Mouse (Mus musculus) heart, embryonic 13.5 days (tissue): ENCODE results near the gene Tbp. TPM values are rescaled to one million over a fixed set of nuclear protein-coding genes. Genes with fewer than 3 reads are reported as not detected.

Experiments used
- ATAC-seq: fragments of 200-750 bp; cut with Nextera tagmentation; 2 replicates; pipeline ENCODE4 v1.8.0; 2017; ENCODE audit warnings: moderate TSS enrichment; ENCODE audit not compliant: insufficient number of reproducible peaks, low FRiP score, low TSS enrichment; ENCODE audit errors: extremely low read depth
- H3K27ac ChIP-seq: fragments of 300-500 bp; sonication (generic); replicated peaks from 2 replicates; pipeline ENCODE4 v1.5.1; 2015; ENCODE audit warnings: moderate library complexity, mild to moderate bottlenecking, inconsistent platforms
- H3K27me3 ChIP-seq: fragments of 300-500 bp; sonication (generic); replicated peaks from 2 replicates; pipeline ENCODE4 v1.6.1; 2015; ENCODE audit warnings: mild to moderate bottlenecking, inconsistent platforms
- H3K36me3 ChIP-seq: fragments of 300-500 bp; sonication (generic); 2 replicates; pipeline ENCODE4 v1.6.1; 2015; ENCODE audit warnings: mild to moderate bottlenecking, inconsistent platforms
- H3K4me1 ChIP-seq: fragments of 300-500 bp; sonication (generic); 2 replicates; pipeline ENCODE4 v1.6.1; 2015; ENCODE audit warnings: inconsistent platforms
- H3K4me2 ChIP-seq: fragments of 300-500 bp; sonication (generic); 2 replicates; pipeline ENCODE4 v1.6.1; 2015; ENCODE audit warnings: inconsistent platforms, mild to moderate bottlenecking, moderate library complexity
- H3K4me3 ChIP-seq: fragments of 300-500 bp; sonication (generic); 2 replicates; pipeline ENCODE4 v1.5.1; 2015; ENCODE audit warnings: moderate library complexity, mild to moderate bottlenecking, inconsistent platforms
- H3K9ac ChIP-seq: fragments of 300-500 bp; sonication (generic); 2 replicates; pipeline ENCODE4 v1.6.1; 2015; ENCODE audit warnings: inconsistent platforms, mild to moderate bottlenecking, moderate library complexity
- H3K9me3 ChIP-seq: fragments of 300-500 bp; sonication (generic); 2 replicates; pipeline ENCODE4 v1.6.1; 2016; ENCODE audit warnings: inconsistent platforms
- WGBS: fragments of 180-500 bp; shearing (Covaris S2); methylation state at CpG from one replicate; pipeline ENCODE4 v1.1.7; 2015; ENCODE audit warnings: mixed read lengths; 5-methylcytosine and 5-hydroxymethylcytosine counted together
- polyA plus RNA-seq: library from polyadenylated mRNA; unstranded; fragments of >200 nt; fragmentation: Nextera tagmentation; extraction: Ambion mirVana; gene quantifications from 2 replicates; pipeline ENCODE4 v1.2.1, GENCODE M21; 2015

Gene Tbp
- polyA plus RNA-seq = 24.7 and 28.0 TPM in 2 replicates

DNA sequence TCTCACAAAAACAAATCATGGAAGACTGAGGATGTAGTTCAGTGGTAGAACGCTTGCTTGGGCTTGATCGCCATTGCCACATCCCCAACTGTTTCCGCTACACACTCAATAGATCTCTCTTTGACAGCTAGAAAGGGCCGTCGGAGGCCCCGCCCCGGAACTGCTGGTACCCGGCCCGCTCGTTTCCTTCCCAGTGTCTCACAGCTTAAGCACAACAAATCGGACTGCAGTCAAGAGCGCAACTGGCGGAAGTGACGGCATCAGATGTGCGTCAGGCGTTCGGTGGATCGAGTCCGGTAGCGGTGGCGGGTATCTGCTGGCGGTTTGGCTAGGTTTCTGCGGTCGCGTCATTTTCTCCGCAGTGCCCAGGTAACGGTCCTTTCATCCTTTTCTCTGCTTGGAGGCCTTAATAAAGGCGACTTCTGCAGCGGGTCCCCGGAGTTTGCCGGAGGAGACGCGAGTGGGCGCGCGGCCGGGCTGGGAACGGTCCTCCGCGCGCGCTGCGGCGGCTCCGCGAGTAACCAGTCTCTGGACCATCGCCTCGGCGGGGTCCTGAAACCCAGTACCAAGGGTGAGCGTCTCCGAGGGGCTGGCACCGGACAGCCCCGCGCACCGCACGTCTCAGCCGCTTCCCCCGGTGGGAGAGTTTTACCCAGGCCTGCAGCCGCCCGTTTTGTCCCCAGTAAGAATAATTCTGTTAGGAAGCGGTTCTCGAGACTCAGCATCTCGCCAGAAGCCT lies at the start of gene Tbp, which contains the start of gene Psmb1:
Tbp (plus strand) TSS at position 233 of the 739 bp plus-strand sequence.
Psmb1 (minus strand) TSS at position 96 of the 739 bp plus-strand sequence.
- Histone ChIP-seq H3K9me3 (no peaks in the 10 kb centered on the region), H3K36me3 (peaks cover 33% of the 10 kb centered on the region), H3K4me3 (peak within 1 kb of the TSS; percentile 86), H3K4me1 (peaks cover 40% of the 10 kb centered on the region), H3K27me3 (no peaks in the 10 kb centered on the region), H3K9ac (peak within 1 kb of the TSS; percentile 94), H3K27ac (peak within 1 kb of the TSS; percentile 94), H3K4me2 (peak within 1 kb of the TSS; percentile 75)
- WGBS = under 1% methylated on average over 63 of the region's 63 CpGs
- peak; percentile 88 for ATAC-seq

DNA sequence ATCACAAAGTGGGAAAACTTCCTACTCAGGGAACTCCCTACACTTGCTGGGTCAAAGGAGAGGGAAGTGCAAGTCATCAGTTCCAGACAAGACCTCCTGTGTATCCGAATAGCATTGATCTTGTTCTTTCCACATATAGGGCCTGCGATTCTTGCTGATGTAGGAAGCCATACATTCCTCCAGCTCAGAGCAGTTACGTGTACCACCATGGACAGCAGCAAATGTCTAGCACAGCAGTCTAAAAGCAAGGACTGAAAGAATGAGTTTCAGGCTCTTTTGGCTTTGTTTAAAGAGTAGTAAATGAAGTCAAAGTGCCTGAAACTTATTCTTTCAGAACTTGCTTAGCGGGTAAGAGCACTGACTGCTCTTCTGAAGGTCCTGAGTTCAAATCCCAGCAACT lies 44.5 kb upstream of the Tbp start:
- Histone ChIP-seq H3K4me2 (no peak overlapping the region), H3K4me3 (no peak overlapping the region), H3K36me3 (no peaks in the 10 kb centered on the region), H3K27ac (no peak overlapping the region), H3K27me3 (no peaks in the 10 kb centered on the region), H3K4me1 (peaks cover 5% of the 10 kb centered on the region; the same call in 1 of the 2 replicates), H3K9me3 (no peaks in the 10 kb centered on the region), H3K9ac (no peak overlapping the region)
- no peak for ATAC-seq
- 67% methylated on average over 4 of the region's 4 CpGs for WGBS

DNA sequence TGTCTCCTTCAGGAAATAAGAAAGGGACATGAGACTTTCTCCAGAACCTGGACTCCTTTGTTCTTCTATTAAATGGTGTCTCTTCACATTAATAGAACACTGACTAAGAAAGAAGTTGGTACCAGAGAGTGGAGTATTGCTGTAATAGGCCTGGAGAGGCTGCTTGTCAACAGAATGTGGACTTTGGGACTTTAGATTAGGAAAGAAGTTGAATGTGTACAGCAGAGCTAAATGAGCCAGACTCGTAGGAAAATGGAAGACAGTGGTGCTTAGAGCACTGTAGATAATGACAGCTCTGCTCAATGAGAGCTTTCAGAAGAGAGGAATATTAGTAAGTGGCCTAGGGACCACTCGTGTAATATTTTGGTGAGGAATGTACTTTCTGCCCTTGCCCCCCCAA lies 43.1 kb upstream of the Tbp start:
- Histone ChIP-seq H3K4me1 (peaks cover 8% of the 10 kb centered on the region), H3K27me3 (no peaks in the 10 kb centered on the region), H3K9ac (no peak overlapping the region), H3K27ac (no peak overlapping the region), H3K4me2 (no peak overlapping the region), H3K36me3 (no peaks in the 10 kb centered on the region), H3K9me3 (no peaks in the 10 kb centered on the region), H3K4me3 (no peak overlapping the region)
- 82% methylated on average over 2 of the region's 2 CpGs for WGBS
- no peak for ATAC-seq

DNA sequence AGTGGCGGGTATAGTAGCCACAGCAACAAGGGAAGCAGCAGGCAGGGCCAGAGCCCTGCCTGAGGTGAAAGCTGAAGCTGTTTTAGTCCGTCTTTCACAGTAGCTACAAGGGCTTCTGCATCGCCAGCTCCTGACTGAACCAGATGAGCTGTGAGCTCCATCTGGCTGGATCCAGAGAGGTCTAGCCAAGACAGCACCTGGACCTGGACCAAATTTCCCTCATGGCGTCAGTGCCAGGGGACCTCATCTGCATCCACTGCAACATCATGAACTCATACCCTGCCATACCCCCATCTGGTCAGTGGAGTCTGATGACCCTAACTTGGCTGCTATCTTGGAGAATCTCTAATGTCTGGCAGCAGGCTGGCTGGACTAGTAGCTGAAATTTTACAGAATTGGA lies 39.9 kb upstream of the Tbp start:
- Histone ChIP-seq H3K4me2 (no peak overlapping the region), H3K9me3 (no peaks in the 10 kb centered on the region), H3K36me3 (no peaks in the 10 kb centered on the region), H3K27me3 (no peaks in the 10 kb centered on the region), H3K4me3 (no peak overlapping the region), H3K4me1 (peaks cover 27% of the 10 kb centered on the region), H3K9ac (no peak overlapping the region), H3K27ac (no peak overlapping the region)
- WGBS = 87% methylated on average over 4 of the region's 4 CpGs
- ATAC-seq = no peak

- H3K4me3 ChIP-seq = no peak overlapping the region
- H3K9ac ChIP-seq = 0 out of 2 replicates have a peak overlapping the region, but pooled peaks have one; percentile 30
- H3K4me2 ChIP-seq = peak overlapping the region; percentile 41
- H3K36me3 ChIP-seq = peaks cover 4% of the 10 kb centered on the region
- peak overlapping the region; percentile 96 for H3K27ac ChIP-seq
- H3K9me3 ChIP-seq = no peaks in the 10 kb centered on the region
- WGBS = 55% methylated on average over 6 of the region's 6 CpGs
- peak; percentile 84; the same call in 1 of the 2 replicates for ATAC-seq
- peaks cover 27% of the 10 kb centered on the region for H3K4me1 ChIP-seq
- H3K27me3 ChIP-seq = no peaks in the 10 kb centered on the region
These were observed 37.7 kb upstream of the Tbp start for GRCm38 (mm10) chr17:15461921-15462495.

DNA sequence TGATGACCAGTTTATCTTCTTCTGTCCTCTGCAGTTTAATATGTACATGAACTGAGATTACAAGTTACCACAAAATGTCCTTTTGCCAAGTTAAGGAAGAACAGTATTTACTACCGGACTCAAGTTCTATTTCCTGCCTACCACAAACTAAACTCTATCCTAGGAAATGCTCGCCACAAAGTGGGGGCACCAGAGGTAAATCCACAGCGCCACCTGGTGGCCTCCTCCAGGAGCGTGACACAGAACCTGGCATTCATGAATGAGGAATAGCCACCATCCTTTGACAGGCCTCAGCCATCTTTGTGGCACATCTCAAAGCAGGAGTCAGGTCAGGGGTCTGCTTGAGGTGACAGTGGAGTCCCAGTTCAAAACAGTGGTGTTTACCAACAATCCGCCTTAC lies 32.0 kb upstream of the Tbp start:
- Histone ChIP-seq H3K9ac (no peak overlapping the region), H3K27me3 (no peaks in the 10 kb centered on the region), H3K27ac (no peak overlapping the region), H3K9me3 (no peaks in the 10 kb centered on the region), H3K36me3 (peaks cover 42% of the 10 kb centered on the region), H3K4me1 (peaks cover 9% of the 10 kb centered on the region), H3K4me2 (no peak overlapping the region), H3K4me3 (no peak overlapping the region)
- 22% methylated on average over 5 of the region's 5 CpGs for WGBS
- ATAC-seq = no peak

DNA sequence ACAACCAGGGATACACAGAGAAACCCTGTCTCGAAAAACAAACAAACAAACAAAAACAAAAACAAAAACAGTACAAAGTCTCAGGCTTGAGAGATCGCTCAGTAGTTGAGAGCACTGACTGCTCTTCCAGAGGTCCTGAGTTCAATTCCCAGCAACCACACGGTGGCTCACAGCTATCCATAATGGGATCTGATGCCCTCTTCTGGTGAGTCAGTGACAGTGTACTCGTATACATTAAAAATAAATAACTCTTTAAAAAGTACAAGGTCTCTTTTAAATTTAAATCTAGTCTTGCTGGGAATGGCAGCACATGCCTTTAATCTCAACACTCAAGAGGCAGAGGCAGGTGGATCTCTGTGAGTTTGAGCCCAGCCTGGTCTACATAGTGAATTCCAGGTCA lies 27.0 kb upstream of the Tbp start:
- 87% methylated on average over 4 of the region's 4 CpGs for WGBS
- H3K4me2 ChIP-seq = no peak overlapping the region
- no peak for ATAC-seq

DNA sequence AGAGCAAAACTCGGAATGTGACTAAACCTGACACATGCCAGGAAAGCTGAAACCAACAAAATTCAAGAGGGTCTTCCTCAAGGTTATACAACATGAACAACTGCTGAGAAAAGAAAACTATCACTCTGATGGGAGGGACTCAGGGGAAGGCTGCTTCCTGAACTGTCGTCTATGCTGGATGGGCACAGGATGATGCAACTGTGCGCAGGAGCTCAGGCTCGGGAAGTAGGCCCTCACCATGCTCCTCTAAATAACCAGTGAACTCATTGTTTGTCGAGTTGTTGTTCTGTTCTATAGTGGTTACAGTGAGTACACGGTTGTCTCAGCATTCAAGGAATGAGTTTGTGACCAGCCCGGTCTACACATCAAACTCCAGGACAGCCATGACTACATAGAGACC lies 9.1 kb upstream of the Tbp start:
- H3K4me1 ChIP-seq = peaks cover 19% of the 10 kb centered on the region
- H3K9ac ChIP-seq = no peak overlapping the region
- WGBS = 79% methylated on average over 7 of the region's 7 CpGs
- no peaks in the 10 kb centered on the region for H3K9me3 ChIP-seq
- no peaks in the 10 kb centered on the region for H3K27me3 ChIP-seq
- H3K4me3 ChIP-seq = no peak overlapping the region
- H3K4me2 ChIP-seq = no peak overlapping the region
- H3K27ac ChIP-seq = peak overlapping the region; percentile 31; the same call in 1 of the 2 replicates
- no peak for ATAC-seq
- peaks cover 67% of the 10 kb centered on the region for H3K36me3 ChIP-seq

More for the DNA sequence above, 27.0 kb upstream of the Tbp start:
- peaks cover 87% of the 10 kb centered on the region for H3K36me3 ChIP-seq
- no peak overlapping the region for H3K4me3 ChIP-seq
- H3K9me3 ChIP-seq = no peaks in the 10 kb centered on the region
- H3K9ac ChIP-seq = no peak overlapping the region
- no peaks in the 10 kb centered on the region for H3K27me3 ChIP-seq
- no peaks in the 10 kb centered on the region for H3K4me1 ChIP-seq
- no peak overlapping the region for H3K27ac ChIP-seq

GRCm38 (mm10) chr17:15497882-15498752 lies 1.6 kb upstream of the Tbp start:
- ATAC-seq = peak; percentile 87
- peak overlapping the region; percentile 92 for H3K9ac ChIP-seq
- under 1% methylated on average over 49 of the region's 50 CpGs for WGBS
- H3K27ac ChIP-seq = peak overlapping the region; percentile 94
- H3K4me2 ChIP-seq = peak overlapping the region; percentile 75
- no peaks in the 10 kb centered on the region for H3K9me3 ChIP-seq
- no peaks in the 10 kb centered on the region for H3K27me3 ChIP-seq
- peaks cover 41% of the 10 kb centered on the region for H3K4me1 ChIP-seq
- peaks cover 32% of the 10 kb centered on the region for H3K36me3 ChIP-seq
- H3K4me3 ChIP-seq = peak overlapping the region; percentile 86

DNA sequence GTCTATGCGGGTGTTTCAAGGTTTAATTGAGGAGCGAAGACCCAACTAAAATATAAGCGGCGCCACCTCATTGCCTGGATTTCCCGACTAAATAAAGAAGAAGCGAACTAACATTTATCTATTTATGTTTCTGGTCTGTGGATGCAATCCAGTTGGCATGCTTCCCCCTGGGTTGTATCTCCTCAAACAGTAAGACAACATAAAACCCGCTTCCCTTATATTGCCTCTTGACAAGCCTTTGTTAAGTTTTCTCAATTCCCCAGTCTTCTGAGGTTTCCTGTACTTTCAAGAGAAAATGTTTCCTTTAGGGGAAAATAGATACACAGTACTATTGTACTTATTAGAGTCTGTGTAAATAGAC lies 955 bp upstream of the Tbp start:
- WGBS = 43% methylated on average over 7 of the region's 7 CpGs
- H3K4me3 ChIP-seq = peak overlapping the region; percentile 86
- H3K4me1 ChIP-seq = peaks cover 41% of the 10 kb centered on the region
- H3K4me2 ChIP-seq = peak overlapping the region; percentile 75
- ATAC-seq = no peak
- H3K9me3 ChIP-seq = no peaks in the 10 kb centered on the region
- H3K36me3 ChIP-seq = peaks cover 32% of the 10 kb centered on the region
- H3K27me3 ChIP-seq = no peaks in the 10 kb centered on the region
- H3K9ac ChIP-seq = peak overlapping the region; percentile 92
- H3K27ac ChIP-seq = peak overlapping the region; percentile 94; the same call in 1 of the 2 replicates

DNA sequence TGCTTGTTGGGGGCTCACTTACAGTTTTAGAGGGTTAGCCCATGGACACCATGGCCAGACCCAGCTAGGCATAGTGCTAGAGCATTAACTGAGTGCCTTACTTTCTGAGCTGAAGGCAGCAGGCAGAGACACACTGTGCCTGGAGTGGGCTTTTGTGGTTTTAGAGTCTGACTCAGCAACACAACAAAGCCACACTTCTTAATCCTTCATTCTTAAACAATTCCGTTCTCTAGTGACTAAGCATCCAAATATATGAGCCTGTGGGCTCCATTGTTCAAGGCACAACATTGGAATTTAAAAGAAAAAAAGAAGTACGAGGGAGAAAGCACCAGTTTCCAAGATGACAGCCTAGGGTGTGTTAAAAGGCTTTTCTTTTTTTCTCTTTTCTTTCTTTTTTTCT lies 11.0 kb downstream of the Tbp start:
- peaks cover 99% of the 10 kb centered on the region for H3K36me3 ChIP-seq
- ATAC-seq = no peak
- 90% methylated on average over 2 of the region's 2 CpGs for WGBS
- H3K4me1 ChIP-seq = no peaks in the 10 kb centered on the region
- no peak overlapping the region for H3K4me3 ChIP-seq
- H3K4me2 ChIP-seq = no peak overlapping the region
- no peaks in the 10 kb centered on the region for H3K27me3 ChIP-seq
- no peak overlapping the region for H3K9ac ChIP-seq
- no peak overlapping the region for H3K27ac ChIP-seq
- no peaks in the 10 kb centered on the region for H3K9me3 ChIP-seq
